Mouse (Mus musculus): ENCODE measurements around the gene Fkbp9.
"Not testable (repeated sequence)": the region's sequence is repeated elsewhere in the genome, so short reads cannot be mapped to it uniquely, and the experiment has no call there.

Fkbp9 gene

GRCm38 (mm10) chr6:56843229-56843628, 11.4 kb downstream of the Fkbp9 start:
- no peak for DNase-seq

- DNase-seq = no peak
Measured at GRCm38 (mm10) chr6:56844365-56844764, 12.5 kb downstream of the Fkbp9 start.

- DNase-seq = no peak
Measured at GRCm38 (mm10) chr6:56848974-56849373, 17.1 kb downstream of the Fkbp9 start.

GRCm38 (mm10) chr6:56850315-56850714, 18.5 kb downstream of the Fkbp9 start:
- DNase-seq = no peak

- DNase-seq = no peak
Measured at GRCm38 (mm10) chr6:56854803-56855202, 22.9 kb downstream of the Fkbp9 start.

GRCm38 (mm10) chr6:56856748-56857147, 24.9 kb downstream of the Fkbp9 start:
- no peak for DNase-seq

GRCm38 (mm10) chr6:56860205-56860848, 28.5 kb downstream of the Fkbp9 start:
- no peak for DNase-seq

GRCm38 (mm10) chr6:56866899-56867298, 35.0 kb downstream of the Fkbp9 start:
- not testable (repeated sequence) for DNase-seq

GRCm38 (mm10) chr6:56868565-56868964, 36.7 kb downstream of the Fkbp9 start:
- DNase-seq = no peak

- no peak for DNase-seq
Measured at GRCm38 (mm10) chr6:56870027-56870426, 38.2 kb downstream of the Fkbp9 start.

GRCm38 (mm10) chr6:56876870-56877269, 45.0 kb downstream of the Fkbp9 start:
- DNase-seq = no peak

GRCm38 (mm10) chr6:56877985-56878384, 46.1 kb downstream of the Fkbp9 start:
- no peak for DNase-seq

- DNase-seq = no peak
Measured at GRCm38 (mm10) chr6:56879352-56879955, 47.6 kb downstream of the Fkbp9 start.

GRCm38 (mm10) chr6:56888561-56888960, 56.7 kb downstream of the Fkbp9 start:
- no peak for DNase-seq

- no peak for DNase-seq
Measured at GRCm38 (mm10) chr6:56890762-56891161, 58.9 kb downstream of the Fkbp9 start.

- no peak for DNase-seq
Measured at GRCm38 (mm10) chr6:56899601-56900000, 67.7 kb downstream of the Fkbp9 start.

- DNase-seq = no peak
Measured at GRCm38 (mm10) chr6:56901336-56901735, 69.5 kb downstream of the Fkbp9 start.

GRCm38 (mm10) chr6:56901824-56902386, 70.0 kb downstream of the Fkbp9 start:
- DNase-seq = no peak

- no peak for DNase-seq
Measured at GRCm38 (mm10) chr6:56902606-56903520, 71.0 kb downstream of the Fkbp9 start.

- no peak for DNase-seq
Measured at GRCm38 (mm10) chr6:56903831-56904230, 72.0 kb downstream of the Fkbp9 start.

GRCm38 (mm10) chr6:56904330-56904729, 72.5 kb downstream of the Fkbp9 start:
- DNase-seq = no peak

GRCm38 (mm10) chr6:56904982-56905381, 73.1 kb downstream of the Fkbp9 start:
- no peak for DNase-seq

- no peak for DNase-seq
Measured at GRCm38 (mm10) chr6:56905486-56905885, 73.6 kb downstream of the Fkbp9 start.
